Mouse (Mus musculus) forebrain, embryonic 12.5 days (tissue): ENCODE data around the gene Ptprg. TPM values are rescaled to one million over a fixed set of nuclear protein-coding genes. Genes with fewer than 3 reads are reported as not detected.
A peak's percentile ranks its signal among the peaks of the same experiment; 100 is the strongest.

Source experiments
- ATAC-seq: fragments of 200-750 bp; cut with Nextera tagmentation; 2 replicates; pipeline ENCODE4 v1.8.0; 2017; ENCODE audit warnings: moderate TSS enrichment; ENCODE audit not compliant: low FRiP score
- H3K27ac ChIP-seq: fragments of 300-500 bp; sonication (generic); 2 replicates; pipeline ENCODE4 v1.5.1; 2016; ENCODE audit warnings: mild to moderate bottlenecking
- H3K27me3 ChIP-seq: fragments of 300-500 bp; sonication (generic); 2 replicates; pipeline ENCODE4 v1.6.1; 2016; ENCODE audit warnings: mild to moderate bottlenecking
- H3K36me3 ChIP-seq: fragments of 300-500 bp; sonication (generic); replicated peaks from 2 replicates; pipeline ENCODE4 v1.6.1; 2016; ENCODE audit warnings: mild to moderate bottlenecking
- H3K4me1 ChIP-seq: fragments of 300-500 bp; sonication (generic); 2 replicates; pipeline ENCODE4 v1.6.1; 2016
- H3K4me2 ChIP-seq: fragments of 300-500 bp; sonication (generic); 2 replicates; pipeline ENCODE4 v1.6.1; 2016; ENCODE audit warnings: mild to moderate bottlenecking, moderate library complexity
- H3K4me3 ChIP-seq: fragments of 300-500 bp; sonication (generic); replicated peaks from 2 replicates; pipeline ENCODE4 v1.5.1; 2016; ENCODE audit warnings: mild to moderate bottlenecking
- H3K9ac ChIP-seq: fragments of 300-500 bp; sonication (generic); 2 replicates; pipeline ENCODE4 v1.6.1; 2016; ENCODE audit warnings: mild to moderate bottlenecking
- H3K9me3 ChIP-seq: fragments of 300-500 bp; sonication (generic); 2 replicates; pipeline ENCODE4 v1.6.1; 2016
- WGBS: fragments of 180-500 bp; shearing (Covaris S2); methylation state at CpG from one replicate; pipeline ENCODE4 v1.1.7; 2016; 5-methylcytosine and 5-hydroxymethylcytosine counted together
- polyA plus RNA-seq: library from polyadenylated mRNA; unstranded; fragments of >200 nt; fragmentation: Nextera tagmentation; extraction: Ambion mirVana; gene quantifications from 2 replicates; pipeline ENCODE4 v1.2.1, GENCODE M21; 2016

The Ptprg gene
- polyA plus RNA-seq, 1 experiment from 2014 or later = 44.9 TPM

- H3K4me1 ChIP-seq = peaks cover 10% of the 10 kb centered on the region
- WGBS = 86% methylated on average over 3 of the region's 3 CpGs
- no peak for ATAC-seq
Measured at GRCm38 (mm10) chr14:12149529-12149928, 596.2 kb downstream of the Ptprg start.

GRCm38 (mm10) chr14:12151927-12152326 is 598.6 kb downstream of the Ptprg start:
- H3K9me3 ChIP-seq = no peaks in the 10 kb centered on the region
- H3K4me1 ChIP-seq = peaks cover 8% of the 10 kb centered on the region; the same call in 1 of the 2 replicates
- H3K4me3 ChIP-seq = no peak overlapping the region
- no peak overlapping the region for H3K27ac ChIP-seq
- H3K27me3 ChIP-seq = peaks cover 7% of the 10 kb centered on the region
- ATAC-seq = peak; percentile 88
- no peaks in the 10 kb centered on the region for H3K36me3 ChIP-seq
- H3K9ac ChIP-seq = no peak overlapping the region
- WGBS = 47% methylated on average over 3 of the region's 3 CpGs
- no peak overlapping the region for H3K4me2 ChIP-seq

More at GRCm38 (mm10) chr14:12149529-12149928, 596.2 kb downstream of the Ptprg start:
- Histone ChIP-seq H3K36me3 (no peaks in the 10 kb centered on the region), H3K9me3 (no peaks in the 10 kb centered on the region), H3K4me3 (no peak overlapping the region), H3K27me3 (peaks cover 7% of the 10 kb centered on the region), H3K9ac (no peak overlapping the region), H3K4me2 (no peak overlapping the region), H3K27ac (no peak overlapping the region)

GRCm38 (mm10) chr14:12152748-12153147 is 599.4 kb downstream of the Ptprg start:
- WGBS = 98% methylated on average over 6 of the region's 6 CpGs
- Histone ChIP-seq H3K27me3 (peaks cover 7% of the 10 kb centered on the region), H3K9me3 (no peaks in the 10 kb centered on the region), H3K27ac (no peak overlapping the region), H3K4me3 (no peak overlapping the region), H3K4me1 (peaks cover 8% of the 10 kb centered on the region; the same call in 1 of the 2 replicates), H3K36me3 (no peaks in the 10 kb centered on the region), H3K4me2 (no peak overlapping the region), H3K9ac (no peak overlapping the region)
- no peak for ATAC-seq

GRCm38 (mm10) chr14:12153599-12153998 is 600.3 kb downstream of the Ptprg start:
- Histone ChIP-seq H3K27me3 (peaks cover 7% of the 10 kb centered on the region), H3K27ac (no peak overlapping the region), H3K4me2 (no peak overlapping the region), H3K9ac (no peak overlapping the region), H3K36me3 (no peaks in the 10 kb centered on the region), H3K4me3 (no peak overlapping the region), H3K4me1 (peaks cover 8% of the 10 kb centered on the region; the same call in 1 of the 2 replicates), H3K9me3 (no peaks in the 10 kb centered on the region)
- peak; percentile 45 for ATAC-seq
- 80% methylated on average over 13 of the region's 13 CpGs for WGBS

GRCm38 (mm10) chr14:12161738-12162310 is 608.5 kb downstream of the Ptprg start:
- H3K4me2 ChIP-seq = no peak overlapping the region
- H3K27me3 ChIP-seq = no peaks in the 10 kb centered on the region
- H3K9me3 ChIP-seq = no peaks in the 10 kb centered on the region
- ATAC-seq = no peak
- H3K4me3 ChIP-seq = no peak overlapping the region
- peak overlapping the region; percentile 31; the same call in 1 of the 2 replicates for H3K27ac ChIP-seq
- WGBS = 87% methylated on average over 14 of the region's 14 CpGs
- no peaks in the 10 kb centered on the region for H3K36me3 ChIP-seq
- no peak overlapping the region for H3K9ac ChIP-seq
- peaks cover 10% of the 10 kb centered on the region for H3K4me1 ChIP-seq

GRCm38 (mm10) chr14:12162331-12162854 is 609.1 kb downstream of the Ptprg start:
- no peak overlapping the region for H3K4me3 ChIP-seq
- no peaks in the 10 kb centered on the region for H3K36me3 ChIP-seq
- H3K9me3 ChIP-seq = no peaks in the 10 kb centered on the region
- no peak overlapping the region for H3K9ac ChIP-seq
- peak overlapping the region; percentile 31; the same call in 1 of the 2 replicates for H3K27ac ChIP-seq
- H3K4me2 ChIP-seq = no peak overlapping the region
- no peak; the same call in 1 of the 2 replicates for ATAC-seq
- peaks cover 10% of the 10 kb centered on the region for H3K4me1 ChIP-seq
- H3K27me3 ChIP-seq = no peaks in the 10 kb centered on the region
- WGBS = 81% methylated on average over 5 of the region's 5 CpGs

- WGBS = 88% methylated on average over 4 of the region's 4 CpGs
- H3K4me3 ChIP-seq = no peak overlapping the region
- H3K4me1 ChIP-seq = peaks cover 10% of the 10 kb centered on the region
- H3K36me3 ChIP-seq = no peaks in the 10 kb centered on the region
- no peak for ATAC-seq
- no peak overlapping the region for H3K9ac ChIP-seq
- no peak overlapping the region for H3K4me2 ChIP-seq
- no peaks in the 10 kb centered on the region for H3K27me3 ChIP-seq
- H3K27ac ChIP-seq = no peak overlapping the region
- no peaks in the 10 kb centered on the region for H3K9me3 ChIP-seq
Measured at GRCm38 (mm10) chr14:12163196-12163595, 609.9 kb downstream of the Ptprg start.

- Histone ChIP-seq H3K4me2 (no peak overlapping the region), H3K27ac (no peak overlapping the region), H3K36me3 (no peaks in the 10 kb centered on the region), H3K27me3 (no peaks in the 10 kb centered on the region), H3K9me3 (no peaks in the 10 kb centered on the region), H3K4me1 (peaks cover 5% of the 10 kb centered on the region; the same call in 1 of the 2 replicates), H3K9ac (no peak overlapping the region), H3K4me3 (no peak overlapping the region)
- no peak for ATAC-seq
- WGBS = 86% methylated on average over 4 of the region's 4 CpGs
Measured at GRCm38 (mm10) chr14:12167215-12167614, 613.9 kb downstream of the Ptprg start.

GRCm38 (mm10) chr14:12167651-12168050 is 614.3 kb downstream of the Ptprg start:
- H3K4me2 ChIP-seq = no peak overlapping the region
- H3K36me3 ChIP-seq = no peaks in the 10 kb centered on the region
- no peak for ATAC-seq
- WGBS = 73% methylated on average over 8 of the region's 8 CpGs
- no peak overlapping the region for H3K27ac ChIP-seq
- H3K27me3 ChIP-seq = no peaks in the 10 kb centered on the region
- no peaks in the 10 kb centered on the region for H3K9me3 ChIP-seq
- no peak overlapping the region for H3K4me3 ChIP-seq
- peaks cover under 1% of the 10 kb centered on the region; the same call in 1 of the 2 replicates for H3K4me1 ChIP-seq
- H3K9ac ChIP-seq = no peak overlapping the region

- Histone ChIP-seq H3K27me3 (peaks cover 8% of the 10 kb centered on the region; the same call in 1 of the 2 replicates), H3K9ac (no peak overlapping the region), H3K4me2 (no peak overlapping the region), H3K4me1 (peaks cover 25% of the 10 kb centered on the region), H3K27ac (peak overlapping the region; percentile 54), H3K36me3 (no peaks in the 10 kb centered on the region), H3K4me3 (no peak overlapping the region), H3K9me3 (no peaks in the 10 kb centered on the region)
- 4% methylated on average over 5 of the region's 5 CpGs for WGBS
- ATAC-seq = peak; percentile 75; the same call in 1 of the 2 replicates
Measured at GRCm38 (mm10) chr14:12177436-12177835, 624.1 kb downstream of the Ptprg start.

GRCm38 (mm10) chr14:12178645-12179044 is 625.3 kb downstream of the Ptprg start:
- Histone ChIP-seq H3K9me3 (no peaks in the 10 kb centered on the region), H3K4me1 (peaks cover 25% of the 10 kb centered on the region), H3K4me2 (no peak overlapping the region), H3K27ac (no peak overlapping the region), H3K4me3 (no peak overlapping the region), H3K36me3 (no peaks in the 10 kb centered on the region), H3K27me3 (peaks cover 8% of the 10 kb centered on the region; the same call in 1 of the 2 replicates), H3K9ac (no peak overlapping the region)
- WGBS = 86% methylated on average over 1 of the region's 1 CpGs
- ATAC-seq = no peak

GRCm38 (mm10) chr14:12180116-12180515 is 626.8 kb downstream of the Ptprg start:
- no peak overlapping the region for H3K4me3 ChIP-seq
- no peak overlapping the region for H3K4me2 ChIP-seq
- H3K27me3 ChIP-seq = peaks cover 8% of the 10 kb centered on the region; the same call in 1 of the 2 replicates
- WGBS = 60% methylated on average over 3 of the region's 3 CpGs
- H3K36me3 ChIP-seq = no peaks in the 10 kb centered on the region
- no peak overlapping the region for H3K9ac ChIP-seq
- no peak overlapping the region for H3K27ac ChIP-seq
- ATAC-seq = no peak
- H3K4me1 ChIP-seq = peaks cover 33% of the 10 kb centered on the region
- no peaks in the 10 kb centered on the region for H3K9me3 ChIP-seq

- Histone ChIP-seq H3K27ac (peak overlapping the region; percentile 76), H3K9me3 (no peaks in the 10 kb centered on the region), H3K36me3 (no peaks in the 10 kb centered on the region), H3K4me2 (no peak overlapping the region), H3K4me1 (peaks cover 37% of the 10 kb centered on the region), H3K27me3 (peaks cover 12% of the 10 kb centered on the region), H3K4me3 (no peak overlapping the region), H3K9ac (no peak overlapping the region)
- WGBS = 57% methylated on average over 4 of the region's 4 CpGs
- ATAC-seq = peak; percentile 43; the same call in 1 of the 2 replicates
Measured at GRCm38 (mm10) chr14:12185040-12185439, 631.7 kb downstream of the Ptprg start.
